Mouse (Mus musculus) forebrain, embryonic 11.5 days (tissue): ENCODE data around the gene Dock4. TPM values are rescaled to one million over a fixed set of nuclear protein-coding genes. Genes with fewer than 3 reads are reported as not detected.

Experiments
- ATAC-seq: fragments of 200-750 bp; cut with Nextera tagmentation; replicated peaks from 2 replicates; pipeline ENCODE4 v1.8.0; 2017; ENCODE audit warnings: moderate TSS enrichment; ENCODE audit not compliant: low FRiP score
- DNase-seq: peaks from one replicate; pipeline ENCODE4 v3.0.0-alpha.2; 2017; ENCODE audit warnings: low spot score
- H3K27ac ChIP-seq: fragments of 300-500 bp; sonication (generic); 2 replicates; pipeline ENCODE4 v1.5.1; 2014; ENCODE audit warnings: low read depth, low read length
- H3K27me3 ChIP-seq: fragments of 300-500 bp; sonication (generic); 2 replicates; pipeline ENCODE4 v1.6.1; 2014; ENCODE audit warnings: mild to moderate bottlenecking, low read length, mixed read lengths; ENCODE audit not compliant: control insufficient read depth, insufficient read depth
- H3K36me3 ChIP-seq: fragments of 300-500 bp; sonication (generic); 2 replicates; pipeline ENCODE4 v1.6.1; 2014; ENCODE audit warnings: mild to moderate bottlenecking, low read length, moderate library complexity, mixed read lengths; ENCODE audit not compliant: control insufficient read depth, insufficient read depth
- H3K4me1 ChIP-seq: fragments of 300-500 bp; sonication (generic); replicated peaks from 2 replicates; pipeline ENCODE4 v1.6.1; 2014; ENCODE audit warnings: low read length, mixed read lengths; ENCODE audit not compliant: control insufficient read depth, insufficient read depth
- H3K4me2 ChIP-seq: fragments of 300-500 bp; sonication (generic); 2 replicates; pipeline ENCODE4 v1.6.1; 2014; ENCODE audit warnings: low read depth, mild to moderate bottlenecking, low read length, moderate library complexity, mixed read lengths; ENCODE audit not compliant: severe bottlenecking
- H3K4me3 ChIP-seq: fragments of 300-500 bp; sonication (generic); 2 replicates; pipeline ENCODE4 v1.5.1; 2014; ENCODE audit warnings: low read depth, low read length
- H3K9ac ChIP-seq: fragments of 300-500 bp; sonication (generic); 2 replicates; pipeline ENCODE4 v1.6.1; 2014; ENCODE audit warnings: low read length
- H3K9me3 ChIP-seq: fragments of 300-500 bp; sonication (generic); 2 replicates; pipeline ENCODE4 v1.6.1; 2016; ENCODE audit warnings: low read length, mixed read lengths; ENCODE audit not compliant: control insufficient read depth
- WGBS: fragments of 180-500 bp; shearing (Covaris S2); extraction: QIAGEN DNeasy Blood & Tissue Kit; methylation state at CpG from one replicate; pipeline ENCODE4 v1.1.7; 2014; 5-methylcytosine and 5-hydroxymethylcytosine counted together
- polyA plus RNA-seq: library from polyadenylated mRNA; unstranded; fragments of >200 nt; fragmentation: Nextera tagmentation; extraction: Ambion mirVana; gene quantifications from 2 replicates; pipeline ENCODE4 v1.2.1, GENCODE M21; 2014

Dock4 gene
- polyA plus RNA-seq, 1 experiment from 2014 or later: 18.7 TPM

- WGBS: 69% methylated on average over 8 of the region's 8 CpGs
- peaks cover 14% of the 10 kb centered on the region for H3K27me3 ChIP-seq
- no peaks in the 10 kb centered on the region; the same call in 1 of the 2 replicates for H3K9me3 ChIP-seq
- ATAC-seq (no peak), DNase-seq (no peak)
- no peak overlapping the region for H3K4me2 ChIP-seq
- no peaks in the 10 kb centered on the region for H3K4me1 ChIP-seq
- no peak overlapping the region for H3K4me3 ChIP-seq
- no peak overlapping the region for H3K9ac ChIP-seq
- no peaks in the 10 kb centered on the region for H3K36me3 ChIP-seq
- H3K27ac ChIP-seq: no peak overlapping the region
Measured at GRCm38 (mm10) chr12:40832157-40832556, 386.4 kb downstream of the Dock4 start.

DNA sequence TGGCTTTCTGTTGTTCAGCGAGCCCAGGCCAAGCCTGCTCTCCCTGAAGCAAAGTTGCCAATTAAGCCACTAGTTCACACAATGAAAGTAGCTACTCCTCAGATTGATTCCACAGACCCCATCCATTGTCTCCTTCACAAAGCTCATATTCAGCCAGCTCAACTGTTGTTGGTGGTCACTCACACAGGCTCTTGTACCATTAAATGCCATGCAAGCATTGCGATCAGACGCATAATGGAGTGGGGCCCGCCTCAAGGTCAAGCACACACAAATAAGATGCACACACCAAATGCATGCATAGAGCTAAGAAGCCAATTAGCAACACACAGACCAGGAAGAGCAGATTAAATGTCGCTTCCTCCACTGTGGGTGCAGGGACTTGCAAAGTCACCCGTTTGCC is 391.2 kb downstream of the Dock4 start:
- DNase-seq (peak; percentile 70), ATAC-seq (peak; percentile 83)
- H3K36me3 ChIP-seq: no peaks in the 10 kb centered on the region
- peaks cover 21% of the 10 kb centered on the region for H3K27me3 ChIP-seq
- 22% methylated on average over 6 of the region's 6 CpGs for WGBS
- H3K4me2 ChIP-seq: no peak overlapping the region
- H3K9ac ChIP-seq: no peak overlapping the region
- no peak overlapping the region for H3K27ac ChIP-seq
- H3K4me1 ChIP-seq: no peaks in the 10 kb centered on the region; the same call in 1 of the 2 replicates
- no peaks in the 10 kb centered on the region; the same call in 1 of the 2 replicates for H3K9me3 ChIP-seq
- H3K4me3 ChIP-seq: no peak overlapping the region

GRCm38 (mm10) chr12:40837597-40838337 is 392.0 kb downstream of the Dock4 start:
- ATAC-seq: peak; percentile 63; the same call in 1 of the 2 replicates
- Histone ChIP-seq H3K9ac (no peak overlapping the region), H3K4me1 (no peaks in the 10 kb centered on the region; the same call in 1 of the 2 replicates), H3K27ac (no peak overlapping the region), H3K9me3 (no peaks in the 10 kb centered on the region; the same call in 1 of the 2 replicates), H3K4me3 (no peak overlapping the region), H3K27me3 (peaks cover 21% of the 10 kb centered on the region), H3K4me2 (no peak overlapping the region), H3K36me3 (no peaks in the 10 kb centered on the region)
- 6% methylated on average over 8 of the region's 8 CpGs for WGBS
- peak; percentile 84 for DNase-seq

GRCm38 (mm10) chr12:40838338-40838695 is 392.6 kb downstream of the Dock4 start:
- no peak overlapping the region for H3K4me3 ChIP-seq
- WGBS: 47% methylated on average over 2 of the region's 2 CpGs
- peaks cover 21% of the 10 kb centered on the region for H3K27me3 ChIP-seq
- H3K9me3 ChIP-seq: no peaks in the 10 kb centered on the region; the same call in 1 of the 2 replicates
- H3K4me1 ChIP-seq: no peaks in the 10 kb centered on the region; the same call in 1 of the 2 replicates
- no peak overlapping the region for H3K27ac ChIP-seq
- no peaks in the 10 kb centered on the region for H3K36me3 ChIP-seq
- no peak overlapping the region for H3K9ac ChIP-seq
- H3K4me2 ChIP-seq: no peak overlapping the region
- no peak for DNase-seq
- no peak for ATAC-seq

GRCm38 (mm10) chr12:40838940-40839339 is 393.2 kb downstream of the Dock4 start:
- H3K36me3 ChIP-seq: no peaks in the 10 kb centered on the region
- H3K9me3 ChIP-seq: no peaks in the 10 kb centered on the region; the same call in 1 of the 2 replicates
- H3K9ac ChIP-seq: no peak overlapping the region
- WGBS: 93% methylated on average over 5 of the region's 5 CpGs
- H3K27me3 ChIP-seq: peaks cover 20% of the 10 kb centered on the region
- H3K4me3 ChIP-seq: no peak overlapping the region
- H3K27ac ChIP-seq: no peak overlapping the region
- ATAC-seq: no peak
- no peak for DNase-seq
- no peaks in the 10 kb centered on the region; the same call in 1 of the 2 replicates for H3K4me1 ChIP-seq
- no peak overlapping the region for H3K4me2 ChIP-seq

DNA sequence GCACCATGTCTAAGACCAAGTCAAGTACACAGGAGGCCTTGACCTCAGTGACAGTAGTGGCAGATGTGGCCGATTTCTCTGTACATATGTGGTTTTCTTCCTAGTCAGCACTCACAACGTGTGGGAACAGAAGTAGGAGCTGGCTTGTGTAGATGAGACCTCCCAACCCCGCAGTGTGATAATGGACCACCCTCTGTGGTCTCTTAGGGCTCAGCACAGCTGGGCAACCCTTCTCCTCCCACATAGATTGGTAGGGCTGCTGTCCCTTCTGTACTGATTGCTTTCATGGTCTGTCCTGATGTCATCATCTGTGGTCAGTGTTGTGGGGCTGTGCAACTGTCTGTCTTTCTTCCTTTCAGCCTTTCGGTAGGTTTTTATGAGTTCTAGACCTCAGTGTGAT is 394.1 kb downstream of the Dock4 start:
- H3K4me2 ChIP-seq: no peak overlapping the region
- no peak overlapping the region for H3K4me3 ChIP-seq
- no peaks in the 10 kb centered on the region for H3K36me3 ChIP-seq
- no peaks in the 10 kb centered on the region; the same call in 1 of the 2 replicates for H3K9me3 ChIP-seq
- H3K9ac ChIP-seq: no peak overlapping the region
- ATAC-seq (no peak), DNase-seq (no peak)
- 72% methylated on average over 4 of the region's 4 CpGs for WGBS
- H3K4me1 ChIP-seq: no peaks in the 10 kb centered on the region; the same call in 1 of the 2 replicates
- no peak overlapping the region for H3K27ac ChIP-seq
- peaks cover 12% of the 10 kb centered on the region; the same call in 1 of the 2 replicates for H3K27me3 ChIP-seq

DNA sequence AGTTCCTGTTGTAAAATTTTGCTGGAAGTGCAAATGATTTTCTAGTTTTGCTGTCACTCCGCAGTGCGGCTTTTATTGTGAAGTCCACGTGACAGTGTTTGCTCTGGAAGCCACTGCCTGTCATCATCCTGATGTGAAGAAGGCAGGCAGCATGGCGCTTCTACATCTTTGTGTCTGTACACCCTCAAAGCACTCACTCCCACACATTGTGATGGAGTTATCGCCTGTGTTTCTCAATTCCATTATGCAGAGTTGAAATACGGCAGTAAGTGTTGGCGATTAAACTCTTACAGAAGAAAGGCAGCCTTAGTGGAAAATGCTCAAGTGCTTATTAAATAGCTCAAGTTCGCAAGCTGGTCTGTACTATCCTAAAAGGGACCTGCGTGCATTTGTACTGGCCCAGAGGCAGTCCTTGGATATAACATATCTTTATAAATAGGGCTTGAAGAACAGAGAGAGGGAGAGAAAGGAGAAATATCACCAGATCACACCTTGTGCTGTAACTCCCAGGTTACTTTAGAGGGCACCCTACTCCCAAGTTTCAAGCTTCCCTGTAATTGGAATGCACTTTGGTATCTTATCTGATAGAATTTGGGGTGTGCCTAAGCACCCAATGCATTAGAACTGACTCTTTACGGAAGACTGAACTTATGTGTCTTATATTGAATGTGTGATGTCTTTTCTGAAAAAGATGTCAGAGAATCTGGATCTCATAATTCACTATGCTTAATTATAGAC is 396.7 kb downstream of the Dock4 start:
- DNase-seq (no peak), ATAC-seq (no peak)
- 83% methylated on average over 10 of the region's 10 CpGs for WGBS
- H3K4me3 ChIP-seq: no peak overlapping the region
- H3K27ac ChIP-seq: no peak overlapping the region
- H3K27me3 ChIP-seq: peaks cover 6% of the 10 kb centered on the region; the same call in 1 of the 2 replicates
- no peak overlapping the region for H3K4me2 ChIP-seq
- no peaks in the 10 kb centered on the region; the same call in 1 of the 2 replicates for H3K4me1 ChIP-seq
- H3K9me3 ChIP-seq: no peaks in the 10 kb centered on the region
- H3K9ac ChIP-seq: no peak overlapping the region
- no peaks in the 10 kb centered on the region for H3K36me3 ChIP-seq

DNA sequence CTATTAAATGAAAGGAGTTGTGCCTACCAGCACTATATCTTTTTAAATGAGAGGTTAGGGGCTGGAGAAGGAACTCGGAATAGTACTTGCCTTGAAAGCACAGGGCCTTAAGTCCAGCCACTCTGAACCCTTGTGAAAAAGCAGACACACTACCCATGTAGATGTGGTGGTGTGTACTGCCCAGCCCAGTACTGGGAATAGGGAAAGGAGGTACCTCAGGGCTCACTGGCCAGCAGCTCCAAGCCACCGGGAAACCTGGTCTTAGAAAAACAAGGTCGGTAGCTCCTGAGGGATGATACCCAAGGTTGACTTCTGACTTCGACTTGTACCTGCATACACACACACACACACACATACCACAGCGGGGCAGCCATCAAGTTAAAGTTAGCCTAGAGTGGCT is 397.2 kb downstream of the Dock4 start:
- Histone ChIP-seq H3K4me3 (no peak overlapping the region), H3K4me1 (no peaks in the 10 kb centered on the region), H3K27me3 (peaks cover 6% of the 10 kb centered on the region; the same call in 1 of the 2 replicates), H3K4me2 (no peak overlapping the region), H3K9me3 (no peaks in the 10 kb centered on the region), H3K9ac (no peak overlapping the region), H3K27ac (no peak overlapping the region), H3K36me3 (no peaks in the 10 kb centered on the region)
- no peak for DNase-seq
- ATAC-seq: no peak
- 85% methylated on average over 5 of the region's 5 CpGs for WGBS
